Mouse (Mus musculus): ENCODE measurements at regions not wholly inside any gene's neighbourhood (a gene's known extent, or its start where the extent isn't known, plus 50 kb on each side); places are given as distances from the start of the nearest gene placed in this dataset.

DNA sequence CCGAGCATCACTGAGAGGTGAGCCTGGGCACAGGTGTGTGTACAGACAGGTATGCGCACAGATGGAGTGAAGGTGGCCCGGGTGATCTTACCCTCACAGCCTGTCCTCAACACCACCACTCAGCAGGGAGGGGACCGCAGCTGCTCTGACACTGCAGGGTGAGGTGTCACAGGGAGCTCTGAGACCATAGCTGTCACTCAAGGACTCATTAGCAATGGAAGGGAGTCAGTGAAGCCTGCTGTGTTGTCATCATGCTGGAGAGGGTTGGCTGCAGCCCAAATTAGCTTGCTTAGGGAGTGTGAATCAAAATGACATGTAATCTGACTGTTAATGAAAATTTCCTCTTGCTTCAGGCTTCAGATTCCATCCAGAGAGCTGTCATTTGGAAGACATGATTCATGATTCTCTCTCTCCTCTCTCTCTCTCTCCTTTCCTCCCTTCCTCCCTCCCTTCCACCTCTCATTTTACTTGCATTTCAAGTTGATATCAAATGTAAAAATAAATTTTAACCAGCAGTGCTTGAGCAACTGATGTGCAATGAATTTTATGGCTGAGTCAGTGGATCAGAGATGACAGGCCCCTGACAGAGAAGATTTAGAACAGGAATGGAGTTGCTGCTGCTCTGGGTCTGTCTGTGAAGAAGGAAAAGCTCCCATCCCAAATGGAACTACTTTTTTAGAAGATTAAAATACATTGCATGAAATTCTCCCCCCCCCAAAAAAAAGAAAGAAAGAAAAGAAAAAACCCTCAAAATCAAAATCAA lies 496.5 kb downstream of the Dcdc2c start:
- H3K4me2 ChIP-seq, result no peak overlapping the region
- no peaks in the 10 kb centered on the region for H3K36me3 ChIP-seq
- H3K4me3 ChIP-seq, result no peak overlapping the region
- H3K27ac ChIP-seq, result no peak overlapping the region
- ATAC-seq (ENCODE audit: insufficient number of reproducible peaks, low FRiP score, low TSS enrichment, low read depth), result no peak
- no peaks in the 10 kb centered on the region for H3K27me3 ChIP-seq
- no peaks in the 10 kb centered on the region for H3K4me1 ChIP-seq
- WGBS, result 36% methylated on average over 4 of the region's 4 CpGs
- no peak overlapping the region for H3K9ac ChIP-seq
- no peaks in the 10 kb centered on the region for H3K9me3 ChIP-seq

DNA sequence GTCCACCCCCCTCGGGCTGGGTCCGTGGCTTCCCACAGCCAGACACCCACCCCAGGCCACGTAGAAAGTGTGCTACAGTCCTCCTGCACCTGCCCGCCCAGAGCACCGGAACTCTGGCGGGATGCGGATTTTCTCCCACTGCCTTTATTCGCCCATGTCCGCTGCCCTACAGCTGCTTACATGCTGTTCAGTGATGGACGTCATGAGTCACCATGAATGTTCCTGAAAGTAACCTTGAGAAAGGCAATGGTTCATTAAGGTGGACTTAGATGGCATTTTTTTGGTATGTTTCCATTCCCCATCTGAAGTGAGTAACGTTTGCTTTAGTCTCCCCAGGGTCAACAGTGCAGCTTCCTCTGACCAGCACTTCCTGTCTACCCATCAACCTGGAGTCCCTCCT lies 497.8 kb downstream of the Dcdc2c start:
- H3K9ac ChIP-seq, result no peak overlapping the region
- H3K27ac ChIP-seq, result no peak overlapping the region
- H3K9me3 ChIP-seq, result no peaks in the 10 kb centered on the region
- WGBS, result 90% methylated on average over 11 of the region's 11 CpGs
- H3K36me3 ChIP-seq, result no peaks in the 10 kb centered on the region
- H3K4me3 ChIP-seq, result no peak overlapping the region
- H3K4me2 ChIP-seq, result no peak overlapping the region
- no peaks in the 10 kb centered on the region for H3K27me3 ChIP-seq
- no peak for ATAC-seq (ENCODE audit: insufficient number of reproducible peaks, low FRiP score, low TSS enrichment, low read depth)
- H3K4me1 ChIP-seq, result no peaks in the 10 kb centered on the region

DNA sequence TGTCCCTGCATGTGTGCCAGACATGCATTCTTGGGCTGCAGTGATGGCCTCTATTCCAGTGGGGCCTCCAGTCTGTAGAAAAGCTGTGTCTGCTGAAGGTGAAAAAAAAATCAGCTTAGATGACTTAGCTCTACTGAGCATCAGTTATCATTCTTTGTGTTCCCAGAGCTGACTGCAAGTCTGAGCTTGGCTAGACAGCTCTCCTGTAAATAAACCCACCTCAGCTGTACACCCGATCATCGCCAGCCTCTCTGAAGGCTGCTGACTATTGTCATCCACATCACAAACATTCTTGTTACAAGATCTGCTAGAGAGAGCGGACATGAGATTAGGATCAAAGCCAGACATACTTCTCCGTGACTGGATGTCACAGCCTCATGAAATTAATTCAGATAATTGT lies 504.2 kb downstream of the Dcdc2c start:
- H3K9me3 ChIP-seq, result no peaks in the 10 kb centered on the region
- no peaks in the 10 kb centered on the region for H3K27me3 ChIP-seq
- H3K36me3 ChIP-seq, result no peaks in the 10 kb centered on the region
- H3K4me3 ChIP-seq, result no peak overlapping the region
- no peak overlapping the region for H3K27ac ChIP-seq
- no peak for ATAC-seq (ENCODE audit: insufficient number of reproducible peaks, low FRiP score, low TSS enrichment, low read depth)
- WGBS, result 76% methylated on average over 4 of the region's 4 CpGs
- H3K9ac ChIP-seq, result no peak overlapping the region
- no peaks in the 10 kb centered on the region for H3K4me1 ChIP-seq
- no peak overlapping the region for H3K4me2 ChIP-seq

DNA sequence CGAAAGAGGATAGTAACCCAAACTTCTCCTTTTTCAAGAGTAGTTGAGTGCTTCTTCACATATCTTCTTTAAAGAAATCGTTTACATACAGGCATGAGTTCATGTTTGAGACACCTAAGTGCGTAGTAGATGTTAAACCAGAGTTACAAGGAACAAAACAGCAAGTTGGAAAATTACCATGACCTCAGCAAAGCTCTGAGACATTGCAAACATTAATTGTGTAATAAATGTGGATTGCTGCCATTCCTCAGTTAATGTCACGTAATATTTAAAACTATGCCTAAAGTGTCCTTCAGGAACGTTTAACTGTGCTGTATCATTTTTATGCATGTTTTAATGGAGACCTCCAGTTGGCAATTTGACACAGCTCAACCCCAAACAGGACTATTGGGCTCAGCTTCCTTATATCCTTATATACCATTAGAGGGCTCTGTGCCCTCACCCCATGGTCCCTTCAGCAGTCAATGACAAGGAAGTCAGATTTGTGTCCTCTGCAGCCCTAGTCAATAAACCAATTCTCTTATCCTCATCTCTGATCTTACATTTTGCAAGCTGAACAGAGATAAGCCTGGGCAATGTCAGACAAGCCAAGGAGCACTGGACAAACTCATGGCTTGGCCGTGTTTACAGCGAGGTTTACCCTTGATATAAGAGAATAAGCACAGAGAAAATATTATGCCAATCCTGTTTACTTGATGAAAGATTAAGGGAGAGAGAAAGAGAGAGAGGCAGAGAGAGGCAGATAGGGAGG lies 513.9 kb downstream of the Dcdc2c start:
- Histone ChIP-seq H3K9me3 (no peaks in the 10 kb centered on the region), H3K4me3 (no peak overlapping the region), H3K9ac (no peak overlapping the region), H3K27ac (no peak overlapping the region), H3K36me3 (no peaks in the 10 kb centered on the region), H3K4me2 (no peak overlapping the region), H3K27me3 (no peaks in the 10 kb centered on the region), H3K4me1 (no peaks in the 10 kb centered on the region)
- ATAC-seq (ENCODE audit: insufficient number of reproducible peaks, low FRiP score, low TSS enrichment, low read depth), result no peak
- WGBS, result 62% methylated on average over 7 of the region's 7 CpGs

DNA sequence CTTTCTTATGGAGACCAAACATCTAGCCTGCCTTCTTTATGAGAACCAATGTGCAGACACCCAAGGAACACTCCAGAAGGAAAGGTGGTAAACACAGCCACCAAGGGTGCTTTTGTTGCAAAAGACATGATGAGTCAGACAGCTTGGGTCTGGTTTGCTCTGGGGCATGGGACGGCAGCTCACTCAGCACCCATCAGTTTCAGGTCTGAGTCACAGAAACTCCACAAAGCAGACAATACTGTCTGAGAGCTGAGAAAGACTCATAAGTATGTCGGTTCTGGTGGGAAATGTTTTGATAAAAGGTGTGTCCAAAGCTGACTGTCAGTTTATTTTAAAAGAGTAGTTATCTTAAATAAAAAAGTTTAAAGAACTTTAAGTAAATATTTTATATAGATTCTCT lies 553.0 kb downstream of the Dcdc2c start:
- WGBS, result 62% methylated on average over 2 of the region's 2 CpGs
- H3K27ac ChIP-seq, result no peak overlapping the region
- H3K4me1 ChIP-seq, result no peaks in the 10 kb centered on the region
- no peaks in the 10 kb centered on the region for H3K36me3 ChIP-seq
- H3K9ac ChIP-seq, result no peak overlapping the region
- ATAC-seq (ENCODE audit: insufficient number of reproducible peaks, low FRiP score, low TSS enrichment, low read depth), result no peak
- H3K27me3 ChIP-seq, result no peaks in the 10 kb centered on the region
- no peak overlapping the region for H3K4me3 ChIP-seq
- H3K4me2 ChIP-seq, result no peak overlapping the region
- H3K9me3 ChIP-seq, result no peaks in the 10 kb centered on the region

DNA sequence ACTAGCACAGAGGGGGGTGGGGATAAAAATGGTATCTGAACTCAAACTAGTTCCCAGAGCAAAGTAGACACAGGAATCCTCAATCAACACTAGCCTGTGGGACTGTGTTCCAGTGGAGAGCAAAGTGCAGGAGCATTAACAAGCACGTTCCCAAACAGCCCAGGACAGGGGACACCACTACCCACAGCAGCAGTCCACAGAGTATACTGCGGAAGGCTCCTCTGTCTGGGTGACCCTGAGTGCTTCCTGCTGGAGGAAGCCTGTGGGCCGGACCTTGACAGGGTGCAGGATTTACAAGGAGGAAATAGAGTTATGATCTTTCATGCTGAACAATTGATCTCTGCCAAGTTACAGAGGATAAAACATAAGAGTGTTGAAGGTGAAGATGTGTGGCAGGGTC lies 560.0 kb downstream of the Dcdc2c start:
- no peak overlapping the region for H3K9ac ChIP-seq
- no peak overlapping the region for H3K4me3 ChIP-seq
- H3K4me2 ChIP-seq, result no peak overlapping the region
- WGBS, result 48% methylated on average over 3 of the region's 3 CpGs
- H3K27ac ChIP-seq, result no peak overlapping the region
- H3K9me3 ChIP-seq, result no peaks in the 10 kb centered on the region
- no peaks in the 10 kb centered on the region for H3K4me1 ChIP-seq
- H3K36me3 ChIP-seq, result no peaks in the 10 kb centered on the region
- no peaks in the 10 kb centered on the region for H3K27me3 ChIP-seq
- no peak for ATAC-seq (ENCODE audit: insufficient number of reproducible peaks, low FRiP score, low TSS enrichment, low read depth)

DNA sequence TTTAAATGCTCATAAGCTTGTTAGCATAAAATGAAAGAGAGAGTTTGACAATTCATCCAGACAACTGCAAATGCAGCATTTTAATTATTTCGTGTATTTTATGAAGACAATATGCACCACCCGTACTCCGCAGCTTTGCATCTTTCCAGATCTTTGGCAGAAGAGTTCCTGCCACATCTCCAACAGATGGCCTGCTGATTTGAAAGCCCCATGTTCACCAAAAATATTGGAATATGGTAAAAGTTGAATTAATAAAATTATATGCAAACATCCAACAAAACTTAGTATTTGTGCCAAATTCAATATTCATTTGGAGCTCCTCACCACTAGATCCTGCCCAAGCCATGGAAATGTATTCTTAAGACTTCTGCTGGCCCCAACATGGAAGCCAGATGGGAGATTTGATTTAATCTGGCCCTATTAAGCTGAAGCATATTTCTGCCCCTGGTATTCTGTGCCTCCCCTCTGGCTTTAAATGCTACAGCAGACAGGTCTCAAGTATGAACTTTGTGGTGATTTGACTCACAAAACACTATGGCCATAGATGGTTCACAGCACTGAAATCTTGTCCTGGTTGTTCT lies 567.8 kb downstream of the Dcdc2c start:
- no peaks in the 10 kb centered on the region for H3K27me3 ChIP-seq
- no peaks in the 10 kb centered on the region for H3K4me1 ChIP-seq
- 77% methylated on average over 3 of the region's 3 CpGs for WGBS
- no peak overlapping the region for H3K27ac ChIP-seq
- H3K4me3 ChIP-seq, result no peak overlapping the region
- H3K4me2 ChIP-seq, result no peak overlapping the region
- no peaks in the 10 kb centered on the region for H3K36me3 ChIP-seq
- H3K9me3 ChIP-seq, result no peaks in the 10 kb centered on the region
- no peak overlapping the region for H3K9ac ChIP-seq
- ATAC-seq (ENCODE audit: insufficient number of reproducible peaks, low FRiP score, low TSS enrichment, low read depth), result no peak

DNA sequence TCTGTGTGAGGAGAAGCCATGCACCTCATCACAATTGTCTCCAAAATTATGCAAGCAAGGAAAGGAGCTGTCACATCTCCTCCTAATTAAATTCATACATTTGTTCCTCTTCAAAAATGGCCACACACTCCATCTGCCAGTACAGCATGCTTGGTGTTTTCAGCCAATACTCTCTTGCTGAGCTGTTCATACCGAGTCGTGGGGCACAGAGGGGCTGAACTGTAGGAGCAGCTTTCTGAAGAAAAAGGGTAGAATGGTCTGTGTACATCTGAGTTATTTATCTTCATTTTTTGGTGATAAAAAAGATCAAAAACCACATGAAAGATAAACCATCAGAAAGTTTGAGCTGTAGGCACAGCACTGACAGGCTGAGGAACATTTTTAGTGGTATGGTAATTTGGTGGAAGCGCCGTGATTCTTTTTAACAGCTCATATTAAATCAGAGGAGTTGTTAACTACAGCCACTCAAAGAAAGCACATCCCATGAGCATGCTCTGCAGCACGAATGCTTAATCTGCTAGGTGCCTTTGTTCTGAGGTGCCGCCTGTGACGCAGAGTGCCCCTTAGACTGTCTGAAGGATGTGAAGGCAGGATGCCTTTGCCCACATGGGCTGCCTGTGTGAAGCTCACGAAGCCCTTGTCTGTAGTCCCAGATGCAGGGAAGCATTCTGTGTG lies 573.8 kb downstream of the Dcdc2c start:
- H3K36me3 ChIP-seq, result no peaks in the 10 kb centered on the region
- H3K4me2 ChIP-seq, result no peak overlapping the region
- no peak overlapping the region for H3K27ac ChIP-seq
- no peak for ATAC-seq (ENCODE audit: insufficient number of reproducible peaks, low FRiP score, low TSS enrichment, low read depth)
- H3K4me1 ChIP-seq, result 0 out of 2 replicates have a peak, but pooled peaks cover 2% of the 10 kb centered on the region
- 30% methylated on average over 8 of the region's 8 CpGs for WGBS
- H3K9me3 ChIP-seq, result no peaks in the 10 kb centered on the region
- no peaks in the 10 kb centered on the region for H3K27me3 ChIP-seq
- H3K9ac ChIP-seq, result no peak overlapping the region
- no peak overlapping the region for H3K4me3 ChIP-seq

DNA sequence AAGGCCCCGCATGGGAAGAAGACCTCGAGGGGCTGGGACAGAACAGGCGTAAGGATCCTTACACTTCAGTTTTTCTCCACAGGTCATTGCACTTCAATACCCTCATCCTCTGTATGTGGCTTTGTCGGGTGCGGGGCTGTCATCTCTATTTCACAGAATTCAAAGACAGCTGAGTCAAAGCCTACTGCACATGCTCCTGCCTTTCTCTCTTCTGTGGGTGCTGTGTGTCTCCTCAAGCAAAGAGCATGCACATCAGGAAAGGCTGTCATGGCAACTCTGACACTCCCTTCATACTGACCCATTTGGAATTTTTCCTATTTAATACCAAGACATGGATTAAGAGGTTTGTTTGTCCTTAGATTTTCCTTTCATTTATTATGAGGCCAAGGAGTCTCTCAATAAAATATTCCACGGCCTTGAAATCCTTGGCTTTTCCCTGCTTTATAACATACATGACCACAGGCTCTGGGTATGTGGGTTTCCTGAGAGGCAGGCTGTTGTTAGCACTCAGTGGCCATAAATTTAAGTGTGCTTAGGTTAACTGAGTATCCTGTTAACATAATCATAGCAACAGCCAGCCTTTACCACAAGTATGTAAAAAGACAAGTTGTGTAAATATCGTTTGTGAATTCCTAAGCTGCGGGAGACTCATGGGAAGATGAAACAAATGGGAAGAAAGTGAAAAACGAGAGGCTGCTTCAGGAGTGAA lies 574.5 kb downstream of the Dcdc2c start:
- Histone ChIP-seq H3K4me2 (no peak overlapping the region), H3K27me3 (no peaks in the 10 kb centered on the region), H3K9me3 (no peaks in the 10 kb centered on the region), H3K9ac (no peak overlapping the region), H3K4me1 (0 out of 2 replicates have a peak, but pooled peaks cover 2% of the 10 kb centered on the region), H3K36me3 (no peaks in the 10 kb centered on the region), H3K27ac (no peak overlapping the region), H3K4me3 (no peak overlapping the region)
- no peak for ATAC-seq (ENCODE audit: insufficient number of reproducible peaks, low FRiP score, low TSS enrichment, low read depth)
- WGBS, result 62% methylated on average over 9 of the region's 9 CpGs

DNA sequence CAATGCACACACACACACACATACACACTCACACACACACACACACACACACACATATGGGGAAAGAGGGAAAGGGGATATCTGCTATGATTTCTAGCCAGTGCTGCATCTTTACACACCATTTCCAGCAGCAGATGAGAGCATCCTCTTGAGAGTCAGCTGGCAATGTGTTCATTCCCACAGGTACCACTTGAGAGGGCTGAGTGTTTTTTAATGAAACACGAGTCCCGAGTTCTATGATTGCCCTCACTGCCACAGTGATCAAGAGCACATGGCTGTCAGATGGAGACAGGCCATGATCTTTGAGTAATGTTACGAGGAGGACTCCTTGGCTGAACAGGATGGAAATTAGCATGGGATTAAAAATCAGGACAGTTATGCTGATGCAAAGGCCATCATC lies 589.3 kb downstream of the Dcdc2c start:
- no peak overlapping the region for H3K4me2 ChIP-seq
- H3K9ac ChIP-seq, result no peak overlapping the region
- no peak for ATAC-seq (ENCODE audit: insufficient number of reproducible peaks, low FRiP score, low TSS enrichment, low read depth)
- no peaks in the 10 kb centered on the region for H3K9me3 ChIP-seq
- no peaks in the 10 kb centered on the region for H3K27me3 ChIP-seq
- H3K4me3 ChIP-seq, result no peak overlapping the region
- H3K4me1 ChIP-seq, result 0 out of 2 replicates have a peak, but pooled peaks cover 3% of the 10 kb centered on the region
- no peak overlapping the region for H3K27ac ChIP-seq
- H3K36me3 ChIP-seq, result no peaks in the 10 kb centered on the region
- WGBS, result 41% methylated on average over 3 of the region's 3 CpGs

DNA sequence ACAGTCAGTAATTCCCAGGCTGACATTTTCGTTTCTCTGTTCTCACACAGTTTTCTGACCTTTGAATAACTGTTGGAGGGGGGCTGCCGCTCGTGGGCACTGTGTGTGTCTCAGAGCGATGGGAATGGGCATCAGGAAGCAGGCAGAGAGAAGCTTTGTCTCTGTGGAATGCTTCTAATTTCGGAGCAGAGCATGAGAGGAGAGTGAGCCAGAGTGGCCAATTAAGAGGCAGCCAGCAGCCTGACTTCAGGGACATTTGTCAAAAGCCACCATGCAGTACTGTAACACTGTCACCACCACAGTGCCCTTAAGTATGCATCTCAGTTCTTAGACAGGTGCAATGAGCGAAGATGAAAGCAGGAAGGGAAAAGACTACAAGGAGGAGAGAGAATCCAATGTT lies 592.1 kb downstream of the Dcdc2c start:
- Histone ChIP-seq H3K27me3 (no peaks in the 10 kb centered on the region), H3K4me2 (no peak overlapping the region), H3K36me3 (no peaks in the 10 kb centered on the region), H3K27ac (no peak overlapping the region), H3K4me1 (0 out of 2 replicates have a peak, but pooled peaks cover 3% of the 10 kb centered on the region), H3K4me3 (no peak overlapping the region), H3K9me3 (no peaks in the 10 kb centered on the region), H3K9ac (no peak overlapping the region)
- ATAC-seq (ENCODE audit: insufficient number of reproducible peaks, low FRiP score, low TSS enrichment, low read depth), result no peak
- WGBS, result 33% methylated on average over 6 of the region's 6 CpGs
